Mouse (Mus musculus) R1 (cell line): Measurements from ENCODE around the gene Ehd4.
A peak's percentile ranks its signal among the peaks of the same experiment; 100 is the strongest.

ENCODE experiments used
- DNase-seq: peaks from one replicate; pipeline ENCODE4 v3.0.0-alpha.2; 2018; ENCODE audit warnings: low read depth, low spot score

Gene Ehd4

DNA sequence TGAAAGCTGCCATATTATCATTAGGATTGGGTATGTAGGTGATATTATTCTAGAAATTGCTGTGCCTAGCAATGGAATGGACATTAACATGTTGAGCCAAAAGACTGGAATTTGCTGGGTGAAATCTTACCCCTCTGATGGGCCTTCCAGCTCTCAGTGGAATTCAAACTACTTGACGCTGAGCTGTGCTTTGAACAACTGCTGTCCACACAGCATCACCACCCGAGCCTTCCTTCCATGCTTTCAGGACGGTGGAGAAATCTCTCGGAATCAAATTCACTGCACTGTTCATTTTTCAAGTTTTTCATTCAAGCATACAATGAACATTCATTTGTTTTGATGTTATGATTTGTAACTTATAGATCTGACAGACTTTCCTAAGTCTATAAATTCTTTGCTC is 10.0 kb downstream of the Ehd4 start:
- DNase-seq, result no peak

DNA sequence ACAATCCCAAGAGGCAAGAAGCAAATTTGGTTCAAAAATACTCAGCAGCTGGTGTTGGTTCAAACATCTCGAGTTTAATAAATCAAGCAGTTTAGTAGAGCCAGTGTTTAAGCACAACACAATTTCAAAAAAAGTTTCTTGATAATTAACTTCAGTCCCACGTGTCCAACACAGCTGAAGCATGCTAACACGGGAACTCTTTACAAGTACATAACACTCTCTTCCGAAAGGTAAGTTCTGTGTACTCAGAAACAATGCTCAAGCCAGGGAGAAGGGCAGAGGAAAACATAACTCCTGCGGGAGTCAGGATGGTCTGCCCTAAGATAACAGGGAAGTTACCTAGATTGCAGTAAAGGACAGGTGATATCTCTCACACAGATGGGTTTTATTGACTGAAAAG is 12.1 kb downstream of the Ehd4 start:
- DNase-seq, result no peak

DNA sequence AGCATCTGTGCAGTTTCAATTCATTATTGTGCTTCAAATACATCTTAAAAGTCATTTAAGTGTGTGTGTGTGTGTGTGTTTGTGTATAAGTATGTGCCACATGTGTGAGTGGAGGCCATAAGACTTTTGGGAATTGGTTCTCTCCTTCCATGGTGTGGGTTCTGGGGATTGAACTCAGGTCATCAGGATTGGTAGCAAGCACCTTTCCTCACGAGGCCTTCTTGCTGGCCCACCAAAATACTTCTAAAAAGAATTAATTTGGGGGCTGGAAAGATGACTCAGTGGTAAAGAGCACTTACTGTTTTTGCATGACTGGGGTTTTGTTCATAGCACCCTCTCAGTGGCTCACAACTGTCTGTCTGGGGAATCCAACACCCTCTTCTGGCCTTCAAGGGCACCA is 12.7 kb downstream of the Ehd4 start:
- no peak for DNase-seq

DNA sequence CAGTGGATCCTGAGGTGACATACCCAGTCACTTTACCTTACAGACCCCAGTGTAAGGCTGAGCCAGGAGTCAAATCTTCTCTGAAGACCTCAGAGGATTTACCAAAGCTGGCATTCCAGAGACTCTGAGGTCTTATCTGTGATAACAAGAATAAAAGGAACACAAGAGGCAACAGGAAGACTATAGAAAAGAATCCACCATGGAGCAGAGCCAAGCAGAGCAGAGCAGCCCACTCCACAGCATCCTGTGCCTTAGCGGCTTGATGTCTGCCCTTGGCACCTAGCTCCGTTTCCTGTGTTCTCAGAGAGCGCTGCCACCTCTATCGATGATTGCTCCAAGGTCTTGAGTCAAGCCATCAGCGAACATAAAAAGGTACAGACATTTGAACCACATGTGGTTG is 14.1 kb downstream of the Ehd4 start:
- DNase-seq, result no peak

DNA sequence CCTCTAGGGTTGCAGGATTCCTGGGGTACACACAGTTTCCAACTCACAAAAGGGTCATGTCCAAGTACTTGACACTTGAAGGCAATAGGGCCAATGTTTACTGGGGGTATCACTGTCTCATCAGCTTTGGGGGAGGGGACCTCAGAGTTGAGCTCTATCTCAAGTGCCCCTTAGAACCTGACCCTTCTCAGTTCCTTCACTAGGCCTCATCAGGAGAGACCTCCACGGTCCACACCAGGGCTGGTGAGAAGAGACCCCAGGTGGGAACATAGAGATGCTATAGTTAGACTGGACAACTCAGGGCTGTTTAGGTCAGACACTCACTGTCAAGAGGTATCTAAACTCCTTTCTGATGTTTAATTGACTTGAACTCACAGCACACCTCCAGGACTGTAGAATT is 15.3 kb downstream of the Ehd4 start:
- DNase-seq, result no peak

DNA sequence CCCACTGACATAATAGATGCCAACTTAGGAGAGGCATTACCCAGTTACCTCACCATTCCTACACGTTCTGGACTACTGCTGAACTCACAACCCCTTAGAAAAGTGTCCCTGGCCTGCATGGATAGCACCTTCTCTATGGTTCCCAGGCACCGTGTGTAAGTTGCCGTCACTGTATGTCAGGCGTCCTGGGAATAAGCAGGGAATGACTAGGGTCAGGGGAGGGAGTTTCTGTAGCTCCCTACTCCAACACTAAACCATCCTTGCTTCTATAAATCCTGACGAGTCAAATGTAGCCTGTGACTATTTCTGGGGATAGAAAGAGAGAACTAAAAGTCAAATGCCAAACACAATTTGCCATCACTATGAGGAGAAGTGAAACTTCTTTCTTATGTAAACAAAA is 17.1 kb downstream of the Ehd4 start:
- DNase-seq, result no peak

DNA sequence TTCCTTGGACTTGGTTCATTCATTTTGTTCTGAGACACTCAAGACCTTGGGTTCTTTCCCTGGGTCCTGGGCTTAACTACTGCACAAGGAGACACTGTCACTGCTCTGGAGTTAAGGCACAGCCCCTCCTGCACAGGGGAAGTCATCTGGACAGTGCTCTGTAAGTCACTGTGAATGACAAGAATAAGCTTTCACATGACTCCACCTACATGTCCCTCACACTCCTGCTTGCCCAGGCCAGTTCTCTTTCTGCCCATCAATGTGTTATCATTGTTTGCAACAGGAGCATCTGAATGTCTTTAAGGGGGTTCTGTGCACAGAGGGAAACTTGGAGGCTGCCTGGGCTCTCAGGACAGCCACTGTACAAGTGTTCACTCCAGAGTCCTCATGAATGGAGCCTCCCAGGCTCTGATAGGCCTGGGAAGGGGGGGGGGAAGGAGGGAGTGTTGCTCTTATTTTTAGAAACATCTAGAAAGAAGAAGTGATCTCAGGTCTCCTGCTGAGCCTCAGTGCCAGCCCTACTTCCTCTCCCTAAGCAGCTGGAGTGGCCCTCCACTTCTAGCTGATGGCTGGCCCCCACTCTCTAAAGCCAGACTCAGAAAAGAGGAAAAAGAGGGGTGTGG is 19.8 kb downstream of the Ehd4 start:
- no peak for DNase-seq

DNA sequence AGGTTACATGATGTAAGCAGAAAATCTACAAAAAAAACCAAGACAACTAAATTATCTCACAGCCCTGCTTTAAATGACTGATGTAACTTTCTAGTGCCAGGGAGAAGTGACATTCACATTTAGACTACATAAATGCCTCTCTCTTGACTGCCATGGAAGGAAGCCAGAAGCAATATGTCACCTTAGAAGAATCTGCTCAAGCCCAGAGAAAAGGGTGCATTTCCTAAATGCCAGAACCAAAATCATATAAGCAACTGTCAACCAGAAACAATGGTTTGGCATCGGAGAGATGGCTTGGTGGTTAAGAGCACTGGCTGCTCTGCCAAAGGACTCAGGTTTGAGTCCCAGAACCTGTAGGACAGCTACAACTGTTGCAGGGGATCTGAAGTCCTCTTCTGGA is 22.5 kb downstream of the Ehd4 start:
- no peak for DNase-seq

DNA sequence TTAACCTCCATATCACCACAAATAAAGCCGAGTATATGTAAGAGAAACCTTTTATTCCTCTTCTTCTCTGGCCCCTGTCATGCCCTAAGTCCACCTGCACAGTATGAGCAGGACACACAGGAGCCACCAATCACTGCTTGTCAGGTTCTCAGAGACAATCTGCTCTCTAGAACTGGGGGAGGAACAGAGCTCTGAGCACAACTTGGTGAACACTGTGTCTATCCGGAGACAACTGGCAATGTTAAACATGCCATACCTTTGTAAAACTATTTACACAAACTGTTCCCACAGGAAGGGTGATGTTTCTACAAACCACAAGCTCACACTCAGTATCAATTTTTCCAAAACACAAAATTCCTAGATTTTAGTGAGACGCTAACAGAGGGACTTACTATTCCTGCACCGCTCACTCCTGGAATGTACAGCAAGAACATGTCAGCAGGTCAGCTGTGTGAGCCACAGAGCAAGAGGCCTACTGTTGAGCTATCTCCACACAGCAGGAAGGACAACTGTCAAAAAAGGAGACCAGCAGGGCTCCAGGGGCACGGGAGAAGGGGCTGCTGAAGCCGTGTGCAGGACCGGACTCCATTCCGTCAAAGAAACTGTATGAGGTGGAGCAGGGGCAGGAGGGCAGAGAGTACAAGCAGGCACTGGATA is 25.0 kb downstream of the Ehd4 start:
- no peak for DNase-seq

DNA sequence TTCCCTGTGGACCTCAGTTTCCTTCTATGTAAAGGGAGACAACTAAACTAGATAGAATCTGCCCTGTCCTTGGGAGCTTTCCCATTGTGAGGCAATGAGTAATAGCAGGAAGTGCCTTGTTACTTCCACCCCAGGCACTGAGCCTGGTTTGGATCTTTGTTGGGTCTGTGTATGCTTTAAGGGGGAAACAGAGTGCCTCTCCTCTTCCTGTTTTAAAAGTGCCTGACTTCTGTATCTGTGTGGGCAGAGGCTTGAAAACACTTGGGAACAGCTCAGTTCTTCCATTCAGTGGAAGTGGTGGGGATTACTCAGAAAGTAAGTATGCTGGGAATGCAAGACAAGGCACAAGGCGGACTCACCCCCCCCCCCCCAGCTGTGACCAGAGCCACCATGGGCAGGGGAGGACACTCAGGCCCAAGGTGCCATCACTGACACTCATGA is 25.8 kb downstream of the Ehd4 start:
- DNase-seq, result peak; percentile 35

DNA sequence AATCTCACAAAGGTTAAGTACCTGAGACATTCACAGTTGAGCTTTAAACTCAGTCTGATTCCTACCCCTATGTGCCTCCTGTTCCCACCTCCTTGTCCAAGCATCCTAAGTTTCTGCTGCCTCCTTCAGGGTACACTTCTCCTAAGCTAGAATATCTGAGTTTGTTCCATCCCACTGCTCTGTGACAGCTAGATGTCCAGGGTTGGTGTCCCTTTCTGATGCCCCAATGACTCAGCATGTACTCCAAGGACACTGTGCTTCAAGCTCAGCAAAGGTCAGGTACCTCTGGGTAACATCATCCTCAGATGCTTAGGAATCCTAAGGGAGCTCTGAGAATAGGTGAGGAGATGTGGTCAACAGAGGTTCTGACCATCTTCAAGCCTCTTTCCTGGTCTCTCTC is 26.4 kb downstream of the Ehd4 start:
- DNase-seq, result no peak

DNA sequence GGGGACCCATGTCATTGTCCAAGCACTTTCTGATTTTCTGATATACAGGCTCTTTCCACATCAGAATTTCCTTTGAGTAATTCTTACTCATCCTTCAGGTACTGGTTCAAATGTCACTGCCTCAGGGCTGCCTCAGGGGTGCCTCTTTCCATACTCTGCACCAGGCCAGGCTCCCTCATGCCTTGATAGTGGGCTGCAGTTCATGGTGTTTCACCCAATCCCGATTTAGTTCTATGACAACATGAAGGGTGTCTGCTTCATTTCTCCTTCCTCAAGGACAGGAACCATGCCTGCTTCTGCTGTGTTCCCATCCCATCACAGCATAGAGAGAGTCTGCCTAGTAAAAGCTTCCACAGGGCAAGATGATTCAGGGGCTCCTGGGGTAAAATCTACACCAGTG is 27.5 kb downstream of the Ehd4 start:
- DNase-seq, result no peak

DNA sequence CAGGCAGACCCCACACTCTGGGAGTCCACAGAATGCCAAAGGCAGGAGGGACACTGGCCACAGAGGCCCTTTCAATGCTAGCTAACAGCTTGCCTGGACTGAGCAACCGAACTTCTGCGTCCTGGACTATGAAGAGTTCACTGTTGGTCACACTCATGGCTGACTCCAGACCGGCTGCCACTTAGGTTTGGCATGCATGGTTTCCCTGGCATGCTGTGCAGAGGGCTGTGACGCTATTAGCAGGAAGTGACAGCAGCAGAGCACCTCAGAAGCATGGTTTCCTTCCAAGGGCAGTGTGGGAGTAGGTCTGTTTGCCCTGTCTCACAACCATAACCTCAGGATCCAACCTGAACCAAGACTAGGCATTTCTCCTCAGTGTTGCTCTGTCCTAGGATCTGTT is 28.0 kb downstream of the Ehd4 start:
- DNase-seq, result no peak

DNA sequence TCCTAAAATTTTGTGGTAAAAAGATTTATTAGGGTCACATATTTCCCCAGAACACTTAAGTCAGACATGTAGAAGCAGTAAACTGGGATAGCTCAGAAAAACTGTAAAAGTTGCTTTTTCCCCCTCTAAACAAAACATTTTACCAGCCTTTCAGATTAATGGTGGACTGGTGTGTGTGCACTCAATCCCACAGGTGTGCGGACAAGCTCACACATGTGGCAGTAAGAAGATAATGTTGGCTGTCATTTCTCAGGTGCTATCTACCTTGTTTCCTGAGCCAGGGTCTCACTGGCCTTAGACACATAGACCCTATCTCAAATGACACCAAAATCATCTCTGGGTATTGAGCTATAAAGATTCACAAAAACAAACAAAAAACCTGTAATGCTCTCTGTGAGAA is 28.9 kb downstream of the Ehd4 start:
- DNase-seq, result no peak

DNA sequence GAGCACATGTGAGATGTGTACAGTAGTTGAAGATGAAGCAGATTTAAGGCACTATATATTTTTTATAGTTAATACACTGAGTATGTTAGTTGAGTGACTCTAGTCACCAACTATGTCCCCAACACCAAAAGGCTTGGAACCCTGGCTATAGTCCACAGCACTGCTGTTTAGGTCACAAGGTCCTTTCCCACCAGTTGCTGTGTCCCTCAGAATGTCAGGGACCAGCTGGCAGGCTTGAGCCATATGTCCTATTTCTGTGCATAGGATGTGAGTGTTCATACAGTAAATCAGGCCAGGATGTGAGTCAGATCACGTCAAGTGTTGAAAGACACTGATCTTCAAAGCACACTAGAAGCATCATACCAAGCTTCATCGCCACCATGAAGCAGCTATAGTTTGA is 29.5 kb downstream of the Ehd4 start:
- DNase-seq, result no peak

DNA sequence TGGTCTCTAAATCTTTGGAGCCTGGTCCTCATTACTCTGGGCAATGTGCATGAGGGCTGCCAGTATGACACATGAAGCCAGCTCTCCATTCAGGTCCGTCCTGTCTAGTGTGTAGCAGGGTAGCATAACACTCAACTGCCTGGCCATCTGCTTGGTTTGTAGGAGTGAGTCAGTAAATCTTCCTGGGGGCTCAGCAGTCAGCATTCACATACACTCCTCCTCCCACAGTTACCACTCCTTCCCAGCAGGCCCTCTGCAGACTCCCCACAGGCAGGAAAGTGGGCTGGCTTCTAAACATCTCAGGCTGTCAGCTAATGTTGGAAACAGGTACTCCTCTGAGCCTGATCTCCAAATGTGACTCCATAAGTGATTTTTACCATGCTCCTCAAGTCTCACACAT is 30.3 kb downstream of the Ehd4 start:
- DNase-seq, result no peak

DNA sequence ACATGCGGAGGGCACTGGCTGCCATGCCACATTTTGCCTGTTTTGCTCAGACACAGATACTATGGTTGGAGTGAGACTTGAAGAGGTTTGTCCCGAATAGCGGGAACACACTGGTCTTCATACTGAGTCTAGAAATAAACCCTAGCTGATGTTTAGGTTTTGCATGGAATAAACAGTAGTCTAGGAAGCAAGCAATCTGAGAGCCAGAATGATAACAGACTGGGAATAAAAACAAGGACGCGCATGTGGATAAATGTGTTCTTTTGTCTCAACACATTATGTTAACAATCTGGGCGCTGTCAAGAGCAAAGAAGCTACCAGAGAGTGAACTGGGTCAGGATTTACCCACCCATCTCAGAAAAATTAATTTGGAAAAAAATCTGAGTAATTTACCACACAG is 31.4 kb downstream of the Ehd4 start:
- no peak for DNase-seq

DNA sequence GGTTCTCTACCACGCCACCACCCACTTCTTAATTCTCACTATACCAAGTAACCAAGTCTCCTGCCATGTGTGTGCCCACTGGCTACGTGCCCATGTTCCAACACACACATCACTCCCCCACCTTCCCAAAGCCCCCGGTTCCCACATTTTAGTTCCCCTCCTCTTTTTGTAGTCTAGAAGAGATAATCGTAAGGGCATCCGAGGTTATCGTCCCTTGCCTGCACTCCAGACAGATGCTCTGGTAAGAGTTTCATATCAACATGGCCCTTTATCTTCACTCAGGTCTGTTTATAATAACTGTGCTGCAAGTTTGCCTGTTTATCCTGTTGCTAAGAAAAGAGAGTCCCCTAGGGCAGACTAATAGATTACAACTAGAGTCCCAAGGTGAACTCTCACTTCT is 37.1 kb downstream of the Ehd4 start:
- no peak for DNase-seq

DNA sequence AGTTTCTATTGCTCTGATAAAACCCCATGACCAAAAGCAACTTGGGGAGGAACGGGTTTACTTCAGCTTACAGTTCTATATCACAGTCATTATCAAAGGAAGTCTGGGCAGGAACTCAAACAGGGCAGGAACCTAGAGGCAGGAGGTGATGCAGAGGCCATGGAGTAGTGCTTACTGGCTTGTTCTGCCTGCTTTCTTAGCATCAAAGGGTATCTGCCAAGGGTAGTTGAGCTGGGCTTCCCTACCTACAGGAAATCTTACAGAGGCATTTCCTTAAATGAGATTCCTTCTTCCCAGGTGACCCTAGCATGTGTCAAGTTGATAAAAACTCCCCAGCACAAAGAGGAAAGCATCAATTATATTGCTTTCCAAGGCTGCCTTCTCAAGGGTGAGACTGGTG is 38.0 kb downstream of the Ehd4 start:
- DNase-seq, result no peak

DNA sequence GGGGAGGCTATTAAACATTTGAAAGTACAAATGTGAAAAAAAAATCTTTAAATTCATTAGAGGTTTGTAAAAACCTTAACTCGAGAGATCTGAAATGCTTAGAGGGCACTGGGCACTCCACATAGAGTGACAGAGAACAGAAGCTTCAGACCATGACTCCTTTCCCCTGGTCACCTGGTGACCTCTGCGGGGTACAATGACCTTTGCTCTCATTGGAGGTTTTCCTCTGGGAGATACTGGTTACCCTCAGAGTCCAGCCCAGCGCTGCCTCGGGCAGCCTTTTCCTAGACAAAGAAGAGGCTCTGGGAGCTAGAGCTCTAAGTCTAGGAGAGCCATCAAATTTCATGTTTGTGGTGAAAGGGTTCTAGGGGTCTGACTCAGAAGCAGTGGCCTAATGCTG is 39.4 kb downstream of the Ehd4 start:
- DNase-seq, result no peak

DNA sequence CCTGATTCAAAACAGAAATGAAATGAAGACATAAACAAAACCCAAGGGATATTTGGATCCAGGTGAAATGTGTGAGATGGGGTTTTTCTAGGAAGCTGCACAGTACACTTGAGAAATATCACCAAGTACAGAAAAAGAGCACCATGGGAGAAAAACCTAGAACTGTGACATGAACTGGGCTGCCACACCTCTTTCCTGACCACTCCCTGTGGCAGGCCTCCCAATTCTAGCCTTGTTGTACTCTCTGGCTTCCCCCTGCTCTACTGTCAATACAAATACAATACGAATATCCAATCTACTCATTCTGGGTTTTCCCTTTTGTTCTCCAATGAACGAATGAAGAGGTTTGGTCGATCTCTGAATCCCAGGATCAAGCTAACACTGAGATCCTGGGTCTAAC is 40.4 kb downstream of the Ehd4 start:
- DNase-seq, result no peak

DNA sequence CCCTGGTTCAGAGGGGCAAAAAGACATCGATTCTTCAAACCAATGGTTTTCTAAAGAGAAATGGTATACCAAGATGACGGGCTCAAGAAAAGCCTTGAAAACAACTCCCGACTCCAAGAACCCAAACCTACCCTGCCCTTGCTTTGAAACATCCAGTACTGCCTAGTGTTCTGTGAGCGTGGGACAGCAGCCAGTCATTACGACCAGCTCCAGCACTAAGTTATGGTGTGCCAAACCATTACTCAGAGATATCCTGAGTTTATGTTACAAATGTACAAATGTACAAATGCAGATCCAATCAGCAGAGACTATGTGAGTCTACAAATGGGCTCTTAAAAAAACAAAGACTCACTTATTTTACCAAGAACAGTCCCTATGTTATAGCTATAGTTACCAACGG is 40.9 kb downstream of the Ehd4 start:
- no peak for DNase-seq

DNA sequence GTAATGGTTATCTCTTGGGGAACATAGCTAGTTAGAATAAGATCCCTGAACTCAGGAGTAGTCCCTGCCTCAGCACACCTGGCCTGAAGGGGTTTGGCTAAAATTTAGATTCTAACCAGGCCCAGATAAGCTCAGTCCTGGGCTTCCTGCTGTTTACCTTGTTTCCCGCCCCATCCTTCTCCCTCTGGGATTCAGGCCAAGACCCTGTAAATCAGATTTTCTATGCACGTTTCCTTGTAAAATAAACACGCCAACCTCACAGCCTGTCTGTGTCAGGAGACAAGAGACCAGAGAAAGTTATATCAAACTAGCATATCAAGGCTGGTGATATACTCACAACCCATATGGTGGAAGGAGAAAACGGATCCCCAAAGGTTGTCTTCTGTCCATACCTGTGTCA is 42.8 kb downstream of the Ehd4 start:
- no peak for DNase-seq

DNA sequence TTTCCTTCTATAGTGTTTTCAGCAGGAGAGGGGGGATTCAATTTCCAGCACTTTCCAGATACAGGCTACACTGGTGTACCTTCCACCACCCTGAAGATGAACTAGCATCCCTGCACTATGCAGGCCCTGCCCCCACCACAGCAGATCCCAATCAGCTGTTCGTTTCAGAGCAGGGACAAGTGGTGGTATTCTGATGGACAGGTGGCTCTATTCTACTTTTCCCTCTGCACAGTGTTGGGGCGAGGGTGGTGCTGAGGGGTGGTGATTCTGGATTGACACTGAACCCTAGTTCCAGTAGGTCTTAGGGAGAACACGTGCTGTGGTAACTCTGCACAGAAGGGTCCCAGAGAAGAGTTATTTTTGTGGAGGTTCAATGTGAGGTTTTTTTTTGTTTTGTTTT is 43.2 kb downstream of the Ehd4 start:
- no peak for DNase-seq
